Mouse (Mus musculus): Measurements from ENCODE around the gene Gm10260. TPM values are rescaled to one million over a fixed set of nuclear protein-coding genes. Genes with fewer than 3 reads are reported as not detected.

Gm10260 gene
- total RNA-seq, 2 experiments from 2014 or later = 17.2 to 38.6 TPM

DNA sequence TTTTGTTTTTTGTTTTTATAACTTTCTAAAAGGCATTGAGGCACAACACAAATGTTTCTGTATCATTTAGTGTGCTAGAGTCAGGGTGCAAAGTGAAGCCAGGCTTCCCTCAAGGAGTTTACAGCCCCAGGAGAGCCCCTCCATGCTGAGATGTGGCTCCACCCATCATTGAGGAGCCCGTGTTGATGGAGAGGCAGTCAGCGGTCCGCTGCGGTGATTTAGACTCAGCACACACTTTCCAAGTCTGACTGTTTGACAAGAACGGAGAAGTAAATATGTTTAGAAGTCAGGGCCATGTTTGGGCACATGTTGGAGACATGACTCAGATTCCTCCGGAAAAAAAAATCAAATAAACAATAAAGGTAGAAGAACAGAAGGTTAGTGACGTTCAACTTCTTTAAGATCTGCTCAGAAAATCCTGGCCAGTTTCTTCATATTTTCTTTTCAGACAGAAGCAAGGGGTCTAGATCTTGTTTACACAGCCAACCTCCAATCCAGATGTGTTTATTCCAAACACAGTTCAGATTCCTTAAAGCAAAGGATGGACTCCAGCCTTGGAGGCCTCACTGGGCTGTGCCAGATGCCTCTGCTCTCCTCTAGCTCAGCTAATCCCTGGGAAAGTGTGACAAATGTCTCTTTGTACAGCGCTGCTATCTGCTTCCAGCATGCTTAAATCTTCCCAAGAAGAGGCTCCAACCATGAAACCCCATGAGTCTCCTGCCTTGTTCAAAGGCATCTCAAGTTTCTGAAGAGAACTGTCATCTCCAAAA is 47.7 kb downstream of the Gm10260 start:
- no peak for ATAC-seq (replicated peaks; ENCODE audit: poor library complexity, severe bottlenecking)

DNA sequence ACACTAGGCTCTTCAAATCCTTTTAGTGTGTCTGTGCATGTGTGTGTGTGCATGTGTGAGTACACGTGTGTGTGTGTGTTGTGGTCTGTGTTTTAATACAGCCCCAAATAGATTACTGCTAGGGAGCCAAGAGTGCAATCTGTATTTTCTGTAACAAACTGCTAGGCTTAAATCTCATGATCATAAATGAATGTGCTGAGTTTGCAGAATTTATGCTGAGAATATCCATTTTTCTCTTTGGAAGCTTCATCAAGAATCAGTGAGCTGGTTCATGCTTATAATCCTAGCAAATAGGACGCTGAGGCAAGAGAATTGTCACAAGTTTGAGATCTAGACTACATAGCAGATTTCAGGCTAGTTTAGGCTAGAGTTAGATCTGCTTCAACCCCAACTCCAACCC is 48.9 kb downstream of the Gm10260 start:
- no peak for ATAC-seq (replicated peaks; ENCODE audit: poor library complexity, severe bottlenecking)
